Mouse (Mus musculus) lung, embryonic 16.5 days (tissue): ENCODE measurements at regions not wholly inside any gene's neighbourhood (a gene's known extent, or its start where the extent isn't known, plus 50 kb on each side); places are given as distances from the start of the nearest gene placed in this dataset.

Experiments
- ATAC-seq: fragments of 200-750 bp; cut with Nextera tagmentation; 2 replicates; pipeline ENCODE4 v1.8.0; 2017; ENCODE audit warnings: low read depth, mild to moderate bottlenecking, moderate library complexity
- H3K27ac ChIP-seq: fragments of 300-500 bp; sonication (generic); 2 replicates; pipeline ENCODE4 v1.5.1; 2014; ENCODE audit warnings: mild to moderate bottlenecking, control low read depth, low read length
- H3K27me3 ChIP-seq: fragments of 300-500 bp; sonication (generic); 2 replicates; pipeline ENCODE4 v1.6.1; 2014; ENCODE audit warnings: low read depth, low read length, mixed read lengths; ENCODE audit not compliant: control insufficient read depth, insufficient read depth
- H3K36me3 ChIP-seq: fragments of 300-500 bp; sonication (generic); 2 replicates; pipeline ENCODE4 v1.6.1; 2014; ENCODE audit warnings: low read length; ENCODE audit not compliant: control insufficient read depth, insufficient read depth
- H3K4me1 ChIP-seq: fragments of 300-500 bp; sonication (generic); replicated peaks from 2 replicates; pipeline ENCODE4 v1.6.1; 2014; ENCODE audit warnings: low read length, mixed read lengths; ENCODE audit not compliant: control insufficient read depth, insufficient read depth
- H3K4me2 ChIP-seq: fragments of 300-500 bp; sonication (generic); 2 replicates; pipeline ENCODE4 v1.6.1; 2014; ENCODE audit warnings: low read depth, low read length, control low read depth
- H3K4me3 ChIP-seq: fragments of 300-500 bp; sonication (generic); 2 replicates; pipeline ENCODE4 v1.5.1; 2014; ENCODE audit warnings: mild to moderate bottlenecking, low read length, control low read depth
- H3K9ac ChIP-seq: fragments of 300-500 bp; sonication (generic); 2 replicates; pipeline ENCODE4 v1.6.1; 2014; ENCODE audit warnings: low read length, control low read depth
- H3K9me3 ChIP-seq: fragments of 300-500 bp; sonication (generic); 2 replicates; pipeline ENCODE4 v1.6.1; 2016; ENCODE audit warnings: low read length; ENCODE audit not compliant: control insufficient read depth
- WGBS: fragments of 180-500 bp; shearing (Covaris S2); extraction: QIAGEN DNeasy Blood & Tissue Kit; methylation state at CpG from one replicate; pipeline ENCODE4 v1.1.7; 2014; 5-methylcytosine and 5-hydroxymethylcytosine counted together

DNA sequence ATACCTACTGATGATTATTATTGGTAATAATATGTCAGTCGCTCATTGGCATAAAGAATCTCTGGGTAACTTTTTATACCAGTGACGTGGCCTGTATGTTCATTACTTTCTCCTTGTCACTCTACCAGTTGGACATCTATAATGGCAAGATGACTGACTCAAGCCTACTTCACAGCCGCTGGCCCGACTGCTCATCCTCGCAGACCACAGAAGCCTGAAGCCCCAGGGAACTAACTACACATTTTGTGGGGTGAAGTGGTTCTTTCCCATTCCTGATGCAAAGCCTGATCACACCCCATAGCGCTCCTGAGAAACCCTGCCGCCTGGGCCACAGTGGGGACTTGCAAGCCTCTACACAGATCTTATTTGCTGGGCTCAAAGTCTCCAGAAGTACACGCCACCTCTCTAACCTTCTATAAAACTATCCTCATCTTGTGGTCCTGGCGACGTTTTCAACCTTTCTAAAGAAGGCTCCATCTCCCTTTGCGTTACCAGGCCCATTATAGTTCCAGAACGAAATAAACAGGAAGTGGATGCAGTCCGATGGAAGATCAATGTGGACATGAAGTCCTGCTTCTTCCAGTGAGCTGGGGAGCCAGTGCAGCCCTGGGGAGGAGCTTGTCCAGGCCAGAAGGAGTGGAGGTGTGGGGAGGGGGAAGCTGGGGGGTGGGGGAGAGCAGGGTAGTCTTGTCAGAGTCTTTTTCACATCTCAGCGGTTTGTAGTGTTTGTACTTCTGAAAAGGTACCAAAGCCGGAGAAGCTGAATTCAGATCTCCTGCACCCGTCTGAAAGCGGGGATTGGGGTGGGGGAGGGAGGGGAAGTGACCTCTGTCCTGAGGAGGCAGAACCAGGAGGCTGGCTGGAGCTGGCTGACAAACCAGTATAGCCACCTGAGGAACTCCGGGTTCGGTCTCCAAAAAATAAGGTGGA, 84.9 kb downstream of the Irs2 start:
- no peak for ATAC-seq
- H3K36me3 ChIP-seq = no peaks in the 10 kb centered on the region
- H3K27me3 ChIP-seq = peaks cover 6% of the 10 kb centered on the region; the same call in 1 of the 2 replicates
- H3K27ac ChIP-seq = peak overlapping the region; percentile 91
- peaks cover 54% of the 10 kb centered on the region for H3K4me1 ChIP-seq
- peak overlapping the region; percentile 28; the same call in 1 of the 2 replicates for H3K9ac ChIP-seq
- WGBS = 41% methylated on average over 19 of the region's 19 CpGs
- H3K9me3 ChIP-seq = no peaks in the 10 kb centered on the region
- H3K4me2 ChIP-seq = no peak overlapping the region
- H3K4me3 ChIP-seq = no peak overlapping the region

DNA sequence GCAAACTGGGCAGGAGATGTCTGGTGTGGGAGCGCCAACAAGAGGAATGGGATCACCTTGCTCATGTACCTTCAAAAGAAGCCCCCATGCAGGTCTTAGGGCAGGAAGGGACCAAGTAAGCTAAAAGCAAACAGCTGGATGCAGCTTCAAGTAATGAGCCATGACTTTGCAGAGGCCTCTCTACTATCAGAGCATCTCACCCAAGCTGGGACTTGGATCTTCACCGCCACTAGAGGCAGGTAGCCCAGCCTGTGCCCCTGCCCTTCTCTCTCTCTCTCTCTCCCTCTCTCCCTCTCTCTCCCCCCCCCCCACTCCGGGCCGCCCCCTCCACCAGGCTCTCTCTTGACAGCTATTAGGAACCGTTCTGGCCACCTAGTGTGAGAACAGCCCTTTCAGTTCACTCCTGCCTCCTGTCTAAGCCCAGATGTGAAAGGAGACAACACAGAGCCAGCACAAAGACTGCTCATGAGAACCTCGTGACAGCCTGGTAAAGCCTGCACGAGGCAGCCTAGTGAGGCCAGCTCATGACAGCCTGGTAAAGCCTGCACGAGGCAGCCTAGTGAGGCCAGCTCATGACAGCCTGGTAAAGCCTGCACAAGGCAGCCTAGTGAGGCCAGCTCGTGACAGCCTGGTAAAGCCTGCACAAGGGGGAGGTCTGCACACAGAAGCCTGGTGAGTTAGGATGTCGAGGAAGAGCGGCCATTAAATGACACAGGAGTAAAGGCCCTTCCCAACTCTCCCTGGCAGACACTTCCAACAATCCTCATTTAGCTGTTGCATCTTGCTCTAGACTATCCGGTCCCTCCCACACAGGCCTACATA, 85.8 kb downstream of the Irs2 start:
- H3K4me3 ChIP-seq = no peak overlapping the region
- 52% methylated on average over 10 of the region's 12 CpGs for WGBS
- ATAC-seq = no peak

GRCm38 (mm10) chr8:10921439-10922191, 86.6 kb downstream of the Irs2 start:
- Histone ChIP-seq H3K4me2 (no peak overlapping the region), H3K4me1 (peaks cover 46% of the 10 kb centered on the region), H3K36me3 (no peaks in the 10 kb centered on the region), H3K27ac (0 out of 2 replicates have a peak overlapping the region, but pooled peaks have one; percentile 33), H3K4me3 (no peak overlapping the region), H3K27me3 (peaks cover 6% of the 10 kb centered on the region; the same call in 1 of the 2 replicates), H3K9ac (peak overlapping the region; percentile 12; the same call in 1 of the 2 replicates), H3K9me3 (no peaks in the 10 kb centered on the region)
- no peak for ATAC-seq
- WGBS = 39% methylated on average over 11 of the region's 11 CpGs

More for the DNA sequence above, 85.8 kb downstream of the Irs2 start:
- Histone ChIP-seq H3K9me3 (no peaks in the 10 kb centered on the region), H3K36me3 (no peaks in the 10 kb centered on the region), H3K27me3 (peaks cover 6% of the 10 kb centered on the region; the same call in 1 of the 2 replicates), H3K9ac (peak overlapping the region; percentile 12; the same call in 1 of the 2 replicates), H3K4me2 (no peak overlapping the region), H3K4me1 (peaks cover 46% of the 10 kb centered on the region), H3K27ac (no peak overlapping the region)

DNA sequence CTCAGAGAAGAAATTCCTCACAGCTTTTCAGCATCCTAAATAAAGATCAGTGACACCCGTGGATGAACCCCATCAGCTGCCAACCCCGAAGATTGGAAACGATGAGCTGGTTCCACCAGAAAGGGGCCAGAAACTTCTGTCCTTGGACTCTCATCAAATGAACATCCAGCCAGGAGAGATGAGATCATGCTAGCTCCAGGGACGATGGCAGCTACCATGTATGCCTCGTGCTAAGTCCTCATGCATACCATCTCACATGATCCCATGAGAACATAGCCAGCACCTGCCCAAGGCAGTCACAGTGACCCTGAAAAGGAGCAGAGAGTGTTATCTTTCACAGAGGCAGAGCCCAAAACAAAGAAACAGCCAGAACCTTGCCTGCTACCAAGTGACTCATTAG, 88.6 kb downstream of the Irs2 start:
- Histone ChIP-seq H3K9me3 (no peaks in the 10 kb centered on the region), H3K9ac (no peak overlapping the region), H3K4me2 (no peak overlapping the region), H3K4me3 (no peak overlapping the region), H3K27ac (no peak overlapping the region), H3K4me1 (peaks cover 29% of the 10 kb centered on the region), H3K36me3 (no peaks in the 10 kb centered on the region), H3K27me3 (peaks cover 8% of the 10 kb centered on the region; the same call in 1 of the 2 replicates)
- no peak for ATAC-seq
- 72% methylated on average over 5 of the region's 5 CpGs for WGBS

DNA sequence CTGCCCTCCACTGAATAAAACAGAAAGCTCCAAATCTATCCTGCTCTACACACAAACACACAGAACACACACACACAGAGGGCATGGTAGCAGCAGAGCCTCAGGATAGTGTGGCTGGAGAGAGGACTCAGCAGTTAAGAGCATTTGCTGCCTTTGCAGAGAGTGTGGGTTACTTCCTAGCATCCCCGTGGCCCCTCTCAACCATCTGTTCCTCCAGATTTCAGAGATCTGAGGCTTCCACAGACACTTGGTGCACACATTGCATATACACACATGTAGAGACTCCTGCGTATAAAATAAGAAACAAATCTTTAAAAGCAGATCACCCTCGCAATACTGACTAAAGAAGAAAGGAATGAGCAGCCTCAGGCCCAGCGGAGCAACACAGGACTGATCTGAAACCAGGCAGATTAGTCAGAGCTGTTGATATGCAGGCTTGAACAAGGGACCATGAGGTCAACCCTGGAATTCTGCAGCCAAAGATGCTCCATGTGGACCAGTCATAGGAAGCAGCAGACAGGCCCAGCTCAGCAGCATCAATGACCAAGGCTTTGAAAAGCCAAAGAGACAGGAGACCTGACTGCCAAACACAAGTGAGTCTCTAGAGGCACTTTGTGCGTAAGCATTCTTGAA, 89.7 kb downstream of the Irs2 start:
- Histone ChIP-seq H3K4me3 (no peak overlapping the region), H3K9me3 (no peaks in the 10 kb centered on the region), H3K4me2 (no peak overlapping the region), H3K36me3 (no peaks in the 10 kb centered on the region), H3K4me1 (peaks cover 19% of the 10 kb centered on the region), H3K9ac (no peak overlapping the region), H3K27ac (no peak overlapping the region), H3K27me3 (peaks cover 12% of the 10 kb centered on the region; the same call in 1 of the 2 replicates)
- WGBS = 76% methylated on average over 5 of the region's 5 CpGs
- ATAC-seq = no peak

GRCm38 (mm10) chr8:10914616-10915015, 93.6 kb downstream of the Irs2 start:
- Histone ChIP-seq H3K27me3 (peaks cover 9% of the 10 kb centered on the region; the same call in 1 of the 2 replicates), H3K9me3 (no peaks in the 10 kb centered on the region), H3K27ac (no peak overlapping the region), H3K4me3 (no peak overlapping the region), H3K4me2 (no peak overlapping the region), H3K4me1 (peaks cover 16% of the 10 kb centered on the region), H3K36me3 (no peaks in the 10 kb centered on the region), H3K9ac (no peak overlapping the region)
- ATAC-seq = peak; percentile 5; the same call in 1 of the 2 replicates
- WGBS = 54% methylated on average over 8 of the region's 8 CpGs

DNA sequence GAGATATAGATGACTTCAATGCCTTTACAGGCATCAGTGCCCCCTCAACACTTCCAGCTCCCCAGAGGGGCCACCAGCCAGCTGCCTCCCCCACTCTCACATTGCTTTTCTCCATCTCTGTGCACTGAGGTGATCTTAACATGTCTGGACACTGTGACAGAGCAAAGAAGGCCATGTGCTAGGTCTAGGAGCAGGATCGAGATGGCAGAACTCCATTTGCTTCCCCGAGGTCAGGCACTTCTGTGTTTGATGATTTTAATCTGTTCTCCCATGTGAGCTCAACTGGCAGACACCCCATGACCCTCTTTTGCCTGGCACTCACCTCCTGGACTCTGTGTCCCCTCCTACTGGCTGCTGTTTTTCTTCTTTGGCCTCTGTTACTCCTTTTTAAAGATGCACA, 95.8 kb downstream of the Irs2 start:
- H3K9me3 ChIP-seq = no peaks in the 10 kb centered on the region
- no peak overlapping the region for H3K4me2 ChIP-seq
- no peak overlapping the region for H3K9ac ChIP-seq
- H3K36me3 ChIP-seq = no peaks in the 10 kb centered on the region
- no peak overlapping the region for H3K4me3 ChIP-seq
- no peak for ATAC-seq
- peaks cover 16% of the 10 kb centered on the region for H3K4me1 ChIP-seq
- H3K27me3 ChIP-seq = peaks cover 9% of the 10 kb centered on the region; the same call in 1 of the 2 replicates
- WGBS = 37% methylated on average over 2 of the region's 2 CpGs
- H3K27ac ChIP-seq = no peak overlapping the region

- Histone ChIP-seq H3K9ac (no peak overlapping the region), H3K36me3 (no peaks in the 10 kb centered on the region), H3K27me3 (peaks cover 9% of the 10 kb centered on the region; the same call in 1 of the 2 replicates), H3K9me3 (no peaks in the 10 kb centered on the region), H3K27ac (peak overlapping the region; percentile 71), H3K4me1 (peaks cover 16% of the 10 kb centered on the region), H3K4me3 (no peak overlapping the region), H3K4me2 (no peak overlapping the region)
- WGBS = 67% methylated on average over 4 of the region's 4 CpGs
- ATAC-seq = no peak
Measured at GRCm38 (mm10) chr8:10911371-10911770, 96.9 kb downstream of the Irs2 start.
